Mouse (Mus musculus) intestine, embryonic 15.5 days (tissue): ENCODE results near the gene Ssh1. TPM values are rescaled to one million over a fixed set of nuclear protein-coding genes. Genes with fewer than 3 reads are reported as not detected.

Experiments used
- ATAC-seq: fragments of 200-750 bp; cut with Nextera tagmentation; 2 replicates; pipeline ENCODE4 v1.8.0; 2017; ENCODE audit warnings: moderate TSS enrichment, moderate library complexity
- H3K27ac ChIP-seq: fragments of 300-500 bp; sonication (generic); 2 replicates; pipeline ENCODE4 v1.5.1; 2015; ENCODE audit warnings: mild to moderate bottlenecking, inconsistent platforms
- H3K27me3 ChIP-seq: fragments of 300-500 bp; sonication (generic); replicated peaks from 2 replicates; pipeline ENCODE4 v1.6.1; 2015; ENCODE audit warnings: inconsistent platforms
- H3K36me3 ChIP-seq: fragments of 300-500 bp; sonication (generic); 2 replicates; pipeline ENCODE4 v1.6.1; 2015; ENCODE audit warnings: inconsistent platforms
- H3K4me1 ChIP-seq: fragments of 300-500 bp; sonication (generic); replicated peaks from 2 replicates; pipeline ENCODE4 v1.6.1; 2015; ENCODE audit warnings: inconsistent platforms
- H3K4me2 ChIP-seq: fragments of 300-500 bp; sonication (generic); replicated peaks from 2 replicates; pipeline ENCODE4 v1.6.1; 2015; ENCODE audit warnings: mild to moderate bottlenecking, inconsistent platforms
- H3K4me3 ChIP-seq: fragments of 300-500 bp; sonication (generic); replicated peaks from 2 replicates; pipeline ENCODE4 v1.5.1; 2015; ENCODE audit warnings: inconsistent platforms
- H3K9ac ChIP-seq: fragments of 300-500 bp; sonication (generic); 2 replicates; pipeline ENCODE4 v1.6.1; 2015; ENCODE audit warnings: inconsistent platforms
- H3K9me3 ChIP-seq: fragments of 300-500 bp; sonication (generic); 2 replicates; pipeline ENCODE4 v1.6.1; 2016; ENCODE audit warnings: inconsistent platforms
- WGBS: fragments of 180-500 bp; shearing (Covaris S2); methylation state at CpG from one replicate; pipeline ENCODE4 v1.1.7; 2015; 5-methylcytosine and 5-hydroxymethylcytosine counted together
- polyA plus RNA-seq: library from polyadenylated mRNA; unstranded; fragments of >200 nt; fragmentation: Nextera tagmentation; extraction: Ambion mirVana; gene quantifications from 2 replicates; pipeline ENCODE4 v1.2.1, GENCODE M21; 2015

Ssh1 gene
- polyA plus RNA-seq, 1 experiment from 2014 or later = 11.8 TPM

DNA sequence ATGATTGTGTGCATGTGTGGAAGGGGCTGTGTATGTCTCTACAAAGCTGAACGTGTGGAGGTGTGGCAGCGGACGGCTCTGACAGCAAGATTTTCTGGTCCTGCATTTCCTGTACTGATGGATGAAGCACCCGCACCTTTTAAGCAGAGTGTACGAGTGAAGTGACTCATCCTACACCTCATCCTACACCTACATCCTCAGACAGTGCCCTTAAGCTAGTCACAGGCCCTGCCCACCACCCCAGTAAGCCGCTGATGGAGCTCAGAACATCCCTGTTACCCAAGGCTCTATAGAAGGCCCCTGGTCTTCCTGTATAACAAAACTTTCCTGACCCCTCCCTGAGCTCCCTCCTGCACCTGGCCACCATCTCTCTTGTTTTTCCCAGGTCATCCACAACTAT lies 30.7 kb upstream of the Ssh1 start:
- Histone ChIP-seq H3K27ac (no peak overlapping the region), H3K9me3 (no peaks in the 10 kb centered on the region), H3K36me3 (no peaks in the 10 kb centered on the region), H3K4me3 (no peak overlapping the region), H3K27me3 (no peaks in the 10 kb centered on the region), H3K9ac (no peak overlapping the region), H3K4me2 (no peak overlapping the region), H3K4me1 (0 out of 2 replicates have a peak, but pooled peaks cover 2% of the 10 kb centered on the region)
- WGBS = 52% methylated on average over 6 of the region's 6 CpGs
- no peak for ATAC-seq

DNA sequence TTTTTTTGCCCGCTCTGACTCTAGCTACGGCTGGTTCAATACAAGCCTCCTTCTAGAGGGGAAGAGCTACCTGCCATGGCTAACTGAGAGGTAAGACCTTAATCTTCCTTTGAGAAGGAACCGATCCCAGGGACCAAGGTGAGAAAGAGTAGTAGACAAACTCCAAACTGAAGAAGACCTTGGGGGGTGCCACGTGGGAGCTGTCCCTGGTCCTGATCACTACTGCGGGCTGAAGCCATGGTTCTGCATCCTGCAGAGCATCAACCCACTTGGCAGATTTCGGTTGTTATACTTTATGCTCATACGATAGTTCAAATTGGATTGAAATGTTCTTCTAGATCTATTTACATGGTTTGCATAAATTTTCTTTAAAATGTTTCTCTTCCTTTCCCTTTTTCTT lies 21.4 kb upstream of the Ssh1 start:
- WGBS = 66% methylated on average over 7 of the region's 7 CpGs
- no peak for ATAC-seq
- no peaks in the 10 kb centered on the region for H3K36me3 ChIP-seq
- H3K9me3 ChIP-seq = no peaks in the 10 kb centered on the region
- no peaks in the 10 kb centered on the region for H3K4me1 ChIP-seq
- H3K27me3 ChIP-seq = no peaks in the 10 kb centered on the region
- H3K27ac ChIP-seq = no peak overlapping the region
- no peak overlapping the region for H3K4me2 ChIP-seq
- H3K9ac ChIP-seq = no peak overlapping the region
- H3K4me3 ChIP-seq = no peak overlapping the region

DNA sequence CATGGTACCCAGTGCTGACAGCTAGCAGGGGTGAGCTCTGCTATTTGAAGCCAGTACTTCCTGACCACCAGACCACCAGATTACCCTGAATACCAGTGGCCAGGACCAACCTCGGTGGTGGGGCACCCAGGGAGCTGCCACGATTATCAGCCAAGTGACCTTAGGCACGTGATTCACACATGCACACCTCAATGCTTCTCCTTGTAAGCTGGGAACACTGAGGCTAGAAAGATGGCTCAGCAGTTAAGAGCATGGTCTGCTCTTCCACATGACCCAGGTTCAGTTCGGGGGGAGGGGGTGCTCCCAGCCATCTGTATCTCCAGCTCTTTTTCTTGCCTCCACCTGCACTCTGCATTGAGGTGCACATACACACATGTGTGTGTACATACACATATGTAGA lies 15.4 kb upstream of the Ssh1 start:
- Histone ChIP-seq H3K27ac (no peak overlapping the region), H3K9ac (no peak overlapping the region), H3K27me3 (no peaks in the 10 kb centered on the region), H3K4me2 (no peak overlapping the region), H3K9me3 (no peaks in the 10 kb centered on the region), H3K36me3 (no peaks in the 10 kb centered on the region), H3K4me3 (no peak overlapping the region), H3K4me1 (0 out of 2 replicates have a peak, but pooled peaks cover 2% of the 10 kb centered on the region)
- 64% methylated on average over 4 of the region's 4 CpGs for WGBS
- no peak for ATAC-seq

DNA sequence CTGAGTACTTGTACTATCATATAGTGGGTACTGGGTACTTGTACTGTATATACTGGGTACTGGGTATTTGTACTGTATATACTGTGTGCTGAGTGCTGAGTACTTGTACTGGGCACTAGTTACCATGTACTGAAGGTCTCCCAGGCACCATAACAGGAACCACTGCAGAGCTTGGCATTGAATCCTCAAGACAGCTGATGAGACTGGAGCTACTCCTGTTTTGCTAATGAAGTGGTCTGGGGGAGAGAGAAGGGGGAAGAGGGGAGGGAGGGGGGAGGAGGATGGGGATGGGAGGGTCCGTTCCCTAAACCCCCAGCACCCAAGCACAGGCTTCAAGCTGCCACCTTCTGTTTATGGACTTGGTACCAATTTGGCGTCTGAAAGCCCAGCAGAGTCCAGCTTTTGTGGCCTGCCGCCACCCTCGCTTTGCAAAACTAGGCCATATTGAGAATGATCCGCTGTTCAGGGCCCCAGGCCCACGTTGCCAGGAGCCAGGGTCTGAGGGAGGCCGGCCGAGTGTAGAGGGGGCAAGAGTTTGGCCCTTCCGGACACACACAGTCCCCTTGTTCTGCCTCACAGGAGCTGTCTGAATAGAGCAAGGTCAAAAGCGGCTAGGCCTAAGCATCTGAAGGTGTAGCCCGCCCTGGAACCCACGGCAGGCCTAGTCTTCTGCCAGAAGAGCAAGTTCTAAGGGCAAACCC lies 14.2 kb upstream of the Ssh1 start:
- no peak overlapping the region for H3K27ac ChIP-seq
- H3K27me3 ChIP-seq = no peaks in the 10 kb centered on the region
- H3K9me3 ChIP-seq = no peaks in the 10 kb centered on the region
- WGBS = 80% methylated on average over 12 of the region's 12 CpGs
- no peak overlapping the region for H3K4me3 ChIP-seq
- H3K4me1 ChIP-seq = 0 out of 2 replicates have a peak, but pooled peaks cover 7% of the 10 kb centered on the region
- ATAC-seq = no peak
- no peak overlapping the region for H3K4me2 ChIP-seq
- H3K36me3 ChIP-seq = no peaks in the 10 kb centered on the region
- H3K9ac ChIP-seq = no peak overlapping the region

- no peak overlapping the region for H3K27ac ChIP-seq
- H3K9ac ChIP-seq = no peak overlapping the region
- ATAC-seq = no peak
- WGBS = 67% methylated on average over 4 of the region's 4 CpGs
- H3K27me3 ChIP-seq = no peaks in the 10 kb centered on the region
- no peak overlapping the region for H3K4me3 ChIP-seq
- 0 out of 2 replicates have a peak, but pooled peaks cover 7% of the 10 kb centered on the region for H3K4me1 ChIP-seq
- H3K4me2 ChIP-seq = no peak overlapping the region
- no peaks in the 10 kb centered on the region for H3K36me3 ChIP-seq
- no peaks in the 10 kb centered on the region for H3K9me3 ChIP-seq
Measured at GRCm38 (mm10) chr5:114006974-114007373, 13.3 kb upstream of the Ssh1 start.

GRCm38 (mm10) chr5:114005100-114005499 lies 11.4 kb upstream of the Ssh1 start:
- Histone ChIP-seq H3K4me2 (peak overlapping the region; percentile 17), H3K4me1 (0 out of 2 replicates have a peak, but pooled peaks cover 7% of the 10 kb centered on the region), H3K9ac (no peak overlapping the region), H3K36me3 (no peaks in the 10 kb centered on the region), H3K27ac (peak overlapping the region; percentile 54; the same call in 1 of the 2 replicates), H3K27me3 (no peaks in the 10 kb centered on the region), H3K9me3 (no peaks in the 10 kb centered on the region), H3K4me3 (no peak overlapping the region; the same call in 1 of the 2 replicates)
- peak; percentile 71 for ATAC-seq
- 50% methylated on average over 5 of the region's 5 CpGs for WGBS

DNA sequence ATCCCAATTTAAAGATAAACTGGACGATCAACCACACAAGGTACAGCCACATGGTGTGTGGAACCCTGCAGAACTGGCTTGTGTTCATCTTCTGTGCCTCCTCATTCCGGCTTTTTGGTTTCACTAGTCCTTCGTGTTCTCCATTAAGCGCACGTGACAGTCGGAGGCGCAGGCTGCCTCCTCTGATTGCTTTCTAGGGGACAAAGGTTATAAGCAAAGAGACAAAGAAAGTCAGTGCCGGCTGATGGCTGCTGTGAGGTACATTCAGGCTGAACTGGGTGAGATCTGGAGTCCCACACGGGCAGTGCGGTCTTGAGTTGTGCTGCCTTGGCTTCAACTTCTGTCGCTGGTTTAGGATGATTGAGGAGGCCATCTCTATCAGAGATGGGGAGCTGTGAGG lies 10.9 kb upstream of the Ssh1 start:
- H3K4me3 ChIP-seq = no peak overlapping the region; the same call in 1 of the 2 replicates
- no peaks in the 10 kb centered on the region for H3K36me3 ChIP-seq
- peak; percentile 70 for ATAC-seq
- no peaks in the 10 kb centered on the region for H3K9me3 ChIP-seq
- H3K4me2 ChIP-seq = peak overlapping the region; percentile 17
- peak overlapping the region; percentile 54 for H3K27ac ChIP-seq
- H3K9ac ChIP-seq = no peak overlapping the region
- no peaks in the 10 kb centered on the region for H3K27me3 ChIP-seq
- WGBS = 49% methylated on average over 11 of the region's 11 CpGs
- 0 out of 2 replicates have a peak, but pooled peaks cover 7% of the 10 kb centered on the region for H3K4me1 ChIP-seq

DNA sequence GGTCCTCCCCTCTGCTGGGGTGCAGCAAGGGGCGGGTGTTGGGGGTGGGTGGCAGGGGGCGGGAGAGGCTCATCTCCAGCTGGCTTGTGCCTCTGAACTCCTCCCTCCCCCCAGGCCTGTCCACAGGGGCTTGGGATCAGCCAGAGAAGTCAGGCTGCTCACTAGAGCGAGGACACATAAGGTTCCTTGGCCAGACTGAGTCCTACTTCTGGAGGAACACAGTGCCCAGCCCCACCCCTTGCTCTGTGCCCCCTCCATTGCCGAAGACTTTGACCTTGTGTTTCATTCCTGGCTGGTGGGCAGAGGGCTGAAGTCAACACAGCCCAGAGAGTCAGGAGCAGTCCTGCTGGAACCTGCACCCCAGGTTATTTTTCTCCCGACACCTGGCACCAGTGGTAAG lies 9.8 kb upstream of the Ssh1 start, which contains the start of gene Dao:
Gene Dao, plus strand, starts transcription at position 162 of the 400 bp plus-strand sequence.
- WGBS = 46% methylated on average over 5 of the region's 5 CpGs
- peak within 1 kb of the TSS; percentile 54 for H3K27ac ChIP-seq

DNA sequence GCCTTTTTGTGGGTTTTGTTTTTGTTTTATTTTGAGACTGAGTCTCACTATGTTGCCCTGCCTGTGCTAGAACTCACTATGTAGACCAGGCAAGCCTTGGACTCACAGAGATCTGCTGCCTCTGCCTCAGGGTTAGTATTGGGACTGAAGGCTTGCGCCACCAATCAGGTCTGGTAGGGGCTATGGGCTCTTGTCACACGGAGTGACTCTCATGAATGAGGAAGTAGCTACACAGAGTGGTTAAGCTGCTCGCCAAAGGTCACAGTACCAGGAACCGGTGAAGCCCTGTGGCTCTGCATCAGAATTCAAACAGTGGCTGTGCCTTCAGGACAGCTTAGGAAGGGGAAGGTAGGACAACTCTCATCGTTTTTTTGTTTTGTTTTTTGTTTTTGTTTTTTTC lies 5.7 kb upstream of the Ssh1 start:
- ATAC-seq = peak; percentile 71
- Histone ChIP-seq H3K36me3 (no peaks in the 10 kb centered on the region), H3K27ac (0 out of 2 replicates have a peak overlapping the region, but pooled peaks have one; percentile 8), H3K4me3 (no peak overlapping the region), H3K27me3 (no peaks in the 10 kb centered on the region), H3K9ac (no peak overlapping the region), H3K9me3 (no peaks in the 10 kb centered on the region), H3K4me2 (no peak overlapping the region), H3K4me1 (peaks cover 10% of the 10 kb centered on the region; the same call in 1 of the 2 replicates)
- 38% methylated on average over 5 of the region's 5 CpGs for WGBS

More for the DNA sequence above, 9.8 kb upstream of the Ssh1 start, which contains the start of gene Dao:
- Histone ChIP-seq H3K9me3 (no peaks in the 10 kb centered on the region), H3K4me3 (no peak within 1 kb of the TSS), H3K27me3 (no peaks in the 10 kb centered on the region), H3K9ac (no peak within 1 kb of the TSS), H3K4me2 (peak within 1 kb of the TSS; percentile 17), H3K36me3 (no peaks in the 10 kb centered on the region), H3K4me1 (0 out of 2 replicates have a peak, but pooled peaks cover 7% of the 10 kb centered on the region)
- peak; percentile 59 for ATAC-seq

GRCm38 (mm10) chr5:113996458-113996857 lies 2.8 kb upstream of the Ssh1 start:
- H3K4me3 ChIP-seq = no peak overlapping the region

DNA sequence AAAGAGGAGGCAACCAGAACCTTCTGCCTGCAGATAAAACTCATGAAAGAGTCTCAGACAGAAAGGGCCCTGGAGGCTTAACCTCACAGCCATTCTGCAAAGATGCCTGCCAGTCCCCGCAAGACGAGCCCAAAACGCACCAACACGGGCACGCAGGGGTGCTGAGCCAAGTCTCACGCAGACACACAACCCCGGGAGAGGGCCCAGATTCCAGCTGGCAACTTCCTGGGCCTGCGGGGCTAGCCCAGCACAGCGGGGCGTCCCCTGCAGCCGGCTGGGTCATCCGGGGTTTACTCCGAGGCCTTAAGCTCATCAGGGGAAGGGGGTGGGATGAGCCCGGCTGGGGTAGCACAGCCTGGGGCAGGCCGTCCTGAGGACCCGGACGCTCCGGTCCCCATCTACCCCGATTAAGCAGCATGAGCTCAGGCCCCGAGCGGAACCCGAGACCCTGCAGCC lies 635 bp downstream of the Ssh1 start:
- WGBS = 0% methylated on average over 22 of the region's 22 CpGs
- peak overlapping the region; percentile 94 for H3K27ac ChIP-seq
- peaks cover 21% of the 10 kb centered on the region for H3K4me1 ChIP-seq
- no peaks in the 10 kb centered on the region for H3K9me3 ChIP-seq
- H3K27me3 ChIP-seq = no peaks in the 10 kb centered on the region
- ATAC-seq = peak; percentile 62
- peak overlapping the region; percentile 86 for H3K9ac ChIP-seq
- H3K4me3 ChIP-seq = peak overlapping the region; percentile 84
- peak overlapping the region; percentile 84 for H3K4me2 ChIP-seq
- peaks cover 4% of the 10 kb centered on the region; the same call in 1 of the 2 replicates for H3K36me3 ChIP-seq

More at GRCm38 (mm10) chr5:113996458-113996857, 2.8 kb upstream of the Ssh1 start:
- H3K27ac ChIP-seq = no peak overlapping the region
- no peak overlapping the region for H3K9ac ChIP-seq
- peaks cover 17% of the 10 kb centered on the region; the same call in 1 of the 2 replicates for H3K4me1 ChIP-seq
- WGBS = 37% methylated on average over 2 of the region's 2 CpGs
- no peak overlapping the region for H3K4me2 ChIP-seq
- H3K27me3 ChIP-seq = no peaks in the 10 kb centered on the region
- no peaks in the 10 kb centered on the region for H3K9me3 ChIP-seq
- no peaks in the 10 kb centered on the region for H3K36me3 ChIP-seq
- no peak for ATAC-seq

GRCm38 (mm10) chr5:113992339-113992831 lies 1.3 kb downstream of the Ssh1 start:
- peaks cover 21% of the 10 kb centered on the region for H3K4me1 ChIP-seq
- H3K36me3 ChIP-seq = peaks cover 4% of the 10 kb centered on the region; the same call in 1 of the 2 replicates
- H3K27me3 ChIP-seq = no peaks in the 10 kb centered on the region
- H3K4me2 ChIP-seq = peak overlapping the region; percentile 84
- peak overlapping the region; percentile 86 for H3K9ac ChIP-seq
- peak overlapping the region; percentile 94 for H3K27ac ChIP-seq
- no peaks in the 10 kb centered on the region for H3K9me3 ChIP-seq
- peak overlapping the region; percentile 84 for H3K4me3 ChIP-seq
- no peak for ATAC-seq
- 8% methylated on average over 12 of the region's 12 CpGs for WGBS
